Mouse (Mus musculus): ENCODE results near the gene Folr1. TPM values are rescaled to one million over a fixed set of nuclear protein-coding genes. Genes with fewer than 3 reads are reported as not detected.

The Folr1 gene
- 1.1 and 1.2 TPM in 2 replicates for polyA plus RNA-seq (2016; fragmentation: Nextera tagmentation; extraction: Ambion mirVana)

DNA sequence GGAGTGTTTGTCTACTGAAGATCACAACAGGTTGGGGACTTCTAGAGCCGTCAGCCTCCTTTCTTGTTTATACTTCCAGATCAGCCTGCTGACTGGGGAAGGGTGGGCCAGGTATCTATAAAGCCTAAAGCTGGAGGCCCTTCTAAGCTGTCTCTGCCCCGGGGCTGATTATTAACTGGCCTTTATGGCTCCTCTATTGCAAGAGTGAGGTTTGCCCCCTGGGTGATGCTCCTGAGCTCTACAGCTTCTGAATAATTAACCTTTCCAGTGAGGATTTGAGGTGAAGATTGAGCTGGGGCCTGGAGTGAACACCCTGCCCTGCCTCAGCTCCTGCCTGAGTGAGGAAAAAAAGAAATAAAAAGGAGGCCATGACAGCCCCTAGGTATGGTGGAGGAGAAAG is at the start of gene Folr1:
Gene Folr1, minus strand, starts transcription at position 160 of the 400 bp plus-strand sequence.
- Histone ChIP-seq H3K27me3 (no peaks in the 10 kb centered on the region), H3K36me3 (no peaks in the 10 kb centered on the region), H3K27ac (no peak within 1 kb of the TSS), H3K4me1 (no peaks in the 10 kb centered on the region), H3K9me3 (no peaks in the 10 kb centered on the region), H3K4me2 (replicated peaks) (no peak within 1 kb of the TSS), H3K9ac (no peak within 1 kb of the TSS), H3K4me3 (no peak within 1 kb of the TSS)
- 79% methylated on average over 2 of the region's 2 CpGs for WGBS
- ATAC-seq (ENCODE audit: insufficient number of reproducible peaks, insufficient read depth, low FRiP score, low TSS enrichment) = no peak

DNA sequence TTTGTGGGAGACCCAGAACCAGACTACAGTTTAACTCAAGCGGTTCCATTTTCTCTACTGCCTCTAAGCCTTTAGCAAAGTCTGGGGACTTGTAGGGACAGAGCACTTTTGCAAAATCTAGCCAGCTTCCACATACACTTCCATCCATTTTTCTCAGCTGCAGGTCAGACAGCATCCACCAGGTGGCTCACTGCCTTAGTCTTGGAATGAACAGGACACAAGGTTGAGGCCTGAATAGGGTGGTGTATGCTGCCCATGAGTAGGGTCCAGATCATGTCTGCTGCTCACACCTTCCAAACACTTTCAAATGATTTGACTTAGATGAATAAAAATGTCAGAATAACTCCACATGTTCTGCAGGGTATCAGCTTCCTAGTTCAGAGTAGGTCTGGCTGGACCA is 47.5 kb upstream of the Folr1 start:
- H3K27ac ChIP-seq = no peak overlapping the region
- H3K36me3 ChIP-seq = peaks cover 24% of the 10 kb centered on the region
- H3K9me3 ChIP-seq = no peaks in the 10 kb centered on the region
- ATAC-seq (ENCODE audit: insufficient number of reproducible peaks, insufficient read depth, low FRiP score, low TSS enrichment) = 0 out of 2 replicates have a peak, but pooled peaks have one; percentile 39
- no peak overlapping the region for H3K4me3 ChIP-seq
- H3K4me2 ChIP-seq (replicated peaks) = no peak overlapping the region
- H3K4me1 ChIP-seq = no peaks in the 10 kb centered on the region
- no peaks in the 10 kb centered on the region for H3K27me3 ChIP-seq
- WGBS = 9% methylated on average over 1 of the region's 1 CpGs
- no peak overlapping the region for H3K9ac ChIP-seq

DNA sequence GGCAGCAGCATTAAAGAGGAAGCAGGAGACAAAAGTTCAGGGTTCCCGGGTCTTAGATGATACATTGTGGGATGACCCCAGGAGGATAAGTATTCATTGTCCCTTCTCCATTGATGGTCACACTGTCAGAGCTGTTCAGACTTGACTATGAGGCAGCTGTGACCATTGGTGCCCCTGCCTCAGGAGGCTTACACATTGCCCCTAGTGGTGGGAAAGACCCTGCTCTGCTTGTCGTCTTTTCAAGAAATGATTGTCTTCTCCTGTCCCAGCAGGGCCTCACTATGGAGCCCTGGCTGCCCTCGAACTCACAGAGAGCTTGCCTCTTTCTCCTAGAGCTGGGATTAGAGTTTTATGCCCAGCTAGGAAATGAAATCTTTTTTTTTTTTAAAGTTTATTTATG is 41.4 kb upstream of the Folr1 start:
- 69% methylated on average over 3 of the region's 3 CpGs for WGBS
- ATAC-seq (ENCODE audit: insufficient number of reproducible peaks, insufficient read depth, low FRiP score, low TSS enrichment) = no peak

DNA sequence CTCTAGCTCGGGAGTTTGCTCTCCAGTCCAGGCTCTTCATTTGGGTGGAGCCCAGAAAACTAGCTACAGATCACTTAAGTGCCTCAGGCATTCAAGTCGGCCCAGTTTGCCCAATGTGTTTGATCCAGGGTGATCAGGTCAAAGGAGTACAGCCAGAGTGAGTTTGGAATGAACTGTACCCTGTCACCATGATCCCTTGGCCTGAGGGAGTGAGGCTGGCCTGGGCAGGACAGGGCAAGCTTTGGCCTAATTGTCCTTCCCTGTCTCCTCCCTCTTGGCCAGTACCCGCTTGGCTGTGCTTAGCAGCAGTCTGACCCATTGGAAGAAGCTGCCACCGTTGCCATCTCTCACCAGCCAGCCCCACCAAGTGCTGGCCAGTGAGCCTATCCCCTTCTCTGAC is 39.5 kb upstream of the Folr1 start:
- no peak for ATAC-seq (ENCODE audit: insufficient number of reproducible peaks, insufficient read depth, low FRiP score, low TSS enrichment)
- H3K27me3 ChIP-seq = no peaks in the 10 kb centered on the region
- no peak overlapping the region for H3K9ac ChIP-seq
- peaks cover 12% of the 10 kb centered on the region for H3K4me1 ChIP-seq
- no peak overlapping the region for H3K4me2 ChIP-seq (replicated peaks)
- 79% methylated on average over 4 of the region's 4 CpGs for WGBS
- no peak overlapping the region for H3K27ac ChIP-seq
- peaks cover 54% of the 10 kb centered on the region for H3K36me3 ChIP-seq
- H3K4me3 ChIP-seq = no peak overlapping the region
- no peaks in the 10 kb centered on the region for H3K9me3 ChIP-seq

More for the DNA sequence above, 41.4 kb upstream of the Folr1 start:
- Histone ChIP-seq H3K36me3 (peaks cover 59% of the 10 kb centered on the region), H3K4me2 (replicated peaks) (no peak overlapping the region), H3K9ac (no peak overlapping the region), H3K9me3 (no peaks in the 10 kb centered on the region), H3K27ac (no peak overlapping the region), H3K4me3 (no peak overlapping the region), H3K4me1 (peaks cover 6% of the 10 kb centered on the region), H3K27me3 (no peaks in the 10 kb centered on the region)

DNA sequence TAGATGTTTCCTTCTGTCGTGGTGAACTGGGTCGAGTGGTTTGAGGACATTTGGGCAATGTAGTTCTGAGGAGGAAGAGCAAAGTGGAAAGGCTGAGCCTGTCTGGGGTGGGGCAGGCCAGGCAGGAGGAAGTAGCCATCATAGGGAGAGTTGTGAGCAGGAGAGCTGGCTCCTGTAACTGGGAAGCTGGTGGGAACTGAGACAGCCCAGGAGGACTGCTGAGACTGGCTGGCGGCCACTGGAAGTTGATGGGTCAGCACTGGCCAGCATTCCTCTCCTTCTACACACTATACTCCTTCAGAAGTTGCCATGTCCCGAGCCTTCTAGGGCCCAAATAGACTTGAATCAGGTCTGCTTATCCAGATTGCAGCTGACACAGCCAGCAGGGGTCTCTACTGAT is 37.8 kb upstream of the Folr1 start:
- H3K27ac ChIP-seq = no peak overlapping the region
- H3K9ac ChIP-seq = peak overlapping the region; percentile 9; the same call in 1 of the 2 replicates
- H3K9me3 ChIP-seq = no peaks in the 10 kb centered on the region
- no peak overlapping the region for H3K4me3 ChIP-seq
- no peaks in the 10 kb centered on the region for H3K27me3 ChIP-seq
- no peak overlapping the region for H3K4me2 ChIP-seq (replicated peaks)
- no peak for ATAC-seq (ENCODE audit: insufficient number of reproducible peaks, insufficient read depth, low FRiP score, low TSS enrichment)
- 82% methylated on average over 4 of the region's 4 CpGs for WGBS
- H3K4me1 ChIP-seq = peaks cover 12% of the 10 kb centered on the region
- peaks cover 38% of the 10 kb centered on the region for H3K36me3 ChIP-seq

DNA sequence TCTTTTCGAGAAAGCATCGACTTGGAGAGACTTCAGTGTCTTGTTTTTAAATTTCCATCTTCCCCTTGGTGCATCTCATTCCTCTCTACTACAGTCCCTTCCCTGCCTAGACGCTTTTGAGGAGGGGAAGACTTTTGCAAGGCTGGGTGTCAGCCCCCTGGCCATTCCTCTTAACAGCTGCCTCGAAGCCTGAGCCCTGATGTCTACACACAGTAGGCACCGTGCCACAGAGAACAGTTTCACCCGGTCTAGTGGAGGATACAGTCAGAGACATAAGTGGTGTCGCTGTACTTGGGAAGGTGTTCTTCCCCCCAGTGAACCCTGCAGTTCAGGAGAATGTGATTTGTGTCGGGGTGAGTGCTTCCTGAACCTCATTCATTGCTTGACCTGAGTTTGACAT is 36.1 kb upstream of the Folr1 start:
- H3K4me1 ChIP-seq = peaks cover 12% of the 10 kb centered on the region
- 0 out of 2 replicates have a peak overlapping the region, but pooled peaks have one; percentile 96 for H3K27ac ChIP-seq
- peak overlapping the region; percentile 89 for H3K9ac ChIP-seq
- H3K27me3 ChIP-seq = no peaks in the 10 kb centered on the region
- H3K4me2 ChIP-seq (replicated peaks) = peak overlapping the region; percentile 66
- no peak for ATAC-seq (ENCODE audit: insufficient number of reproducible peaks, insufficient read depth, low FRiP score, low TSS enrichment)
- H3K9me3 ChIP-seq = no peaks in the 10 kb centered on the region
- H3K4me3 ChIP-seq = peak overlapping the region; percentile 76
- peaks cover 22% of the 10 kb centered on the region for H3K36me3 ChIP-seq
- 77% methylated on average over 8 of the region's 8 CpGs for WGBS

DNA sequence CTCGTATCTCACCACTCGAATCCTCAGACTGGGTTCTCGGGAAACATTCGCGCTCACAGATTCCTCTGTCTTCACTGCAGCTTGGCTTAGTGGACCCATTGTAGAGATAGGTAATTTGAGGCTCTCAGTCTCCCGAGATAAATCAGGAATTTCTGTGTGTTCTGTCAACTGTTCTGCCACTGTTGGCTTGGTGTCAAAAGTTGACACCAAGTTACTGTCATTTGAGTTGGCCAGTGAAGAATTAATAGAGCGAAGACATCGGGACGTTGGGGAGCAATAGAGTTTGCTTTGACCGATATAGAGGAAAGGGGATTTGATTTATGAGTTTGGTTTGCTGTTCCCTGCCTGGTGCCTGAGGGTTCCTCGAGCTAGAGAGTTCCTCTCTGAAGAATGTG is 35.7 kb upstream of the Folr1 start, which contains the start of gene Tomt:
Gene Tomt, minus strand, starts transcription at position 73 of the 395 bp plus-strand sequence.
- 20% methylated on average over 11 of the region's 11 CpGs for WGBS
- Histone ChIP-seq H3K4me2 (replicated peaks) (peak within 1 kb of the TSS; percentile 66), H3K9ac (peak within 1 kb of the TSS; percentile 89), H3K27me3 (no peaks in the 10 kb centered on the region), H3K36me3 (peaks cover 18% of the 10 kb centered on the region), H3K4me3 (peak within 1 kb of the TSS; percentile 76), H3K4me1 (peaks cover 12% of the 10 kb centered on the region), H3K27ac (peak within 1 kb of the TSS; percentile 96), H3K9me3 (no peaks in the 10 kb centered on the region)
- ATAC-seq (ENCODE audit: insufficient number of reproducible peaks, insufficient read depth, low FRiP score, low TSS enrichment) = no peak

DNA sequence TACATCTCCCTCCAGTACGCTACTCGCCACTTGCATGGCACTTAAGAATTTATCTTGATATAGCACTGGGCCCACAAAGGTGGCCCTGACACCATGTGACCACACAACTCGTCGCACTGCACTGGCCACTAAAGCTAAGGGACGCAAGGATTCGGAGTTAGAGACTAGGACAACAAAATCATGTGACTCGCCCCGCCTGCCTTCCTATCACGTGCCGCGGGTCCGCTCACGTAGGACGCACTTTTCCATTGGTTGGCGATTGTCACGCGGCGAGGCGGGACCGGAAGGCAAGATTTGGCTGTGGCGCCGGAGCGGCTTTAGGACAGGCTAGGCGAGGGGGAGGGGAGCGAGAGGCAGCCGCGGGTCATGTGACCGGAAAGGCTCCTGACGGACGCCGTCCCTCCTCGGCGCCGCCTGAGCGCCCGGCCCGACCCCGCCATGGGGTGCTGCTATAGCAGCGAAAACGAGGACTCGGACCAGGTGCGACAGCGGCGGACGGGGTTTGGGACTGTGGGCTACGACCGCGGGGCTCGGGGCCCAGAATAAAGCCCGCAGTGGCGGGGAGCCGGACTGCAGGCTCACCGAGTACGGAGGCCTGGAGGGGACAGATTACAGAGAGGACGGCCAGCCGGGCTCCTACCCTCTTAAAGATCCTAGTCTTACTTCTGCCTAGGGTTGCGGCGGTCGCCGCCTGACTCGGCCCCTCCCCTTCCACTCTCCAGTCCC is 35.1 kb upstream of the Folr1 start, which contains the start of gene Lamtor1:
Gene Lamtor1, plus strand, starts transcription at position 344 of the 726 bp plus-strand sequence.
- peaks cover 12% of the 10 kb centered on the region for H3K36me3 ChIP-seq
- H3K4me2 ChIP-seq (replicated peaks) = peak within 1 kb of the TSS; percentile 66
- peaks cover 12% of the 10 kb centered on the region for H3K4me1 ChIP-seq
- peak within 1 kb of the TSS; percentile 96 for H3K27ac ChIP-seq
- peak; percentile 96 for ATAC-seq (ENCODE audit: insufficient number of reproducible peaks, insufficient read depth, low FRiP score, low TSS enrichment)
- H3K27me3 ChIP-seq = no peaks in the 10 kb centered on the region
- H3K9me3 ChIP-seq = no peaks in the 10 kb centered on the region
- H3K9ac ChIP-seq = peak within 1 kb of the TSS; percentile 89
- H3K4me3 ChIP-seq = peak within 1 kb of the TSS; percentile 76
- under 1% methylated on average over 61 of the region's 61 CpGs for WGBS

DNA sequence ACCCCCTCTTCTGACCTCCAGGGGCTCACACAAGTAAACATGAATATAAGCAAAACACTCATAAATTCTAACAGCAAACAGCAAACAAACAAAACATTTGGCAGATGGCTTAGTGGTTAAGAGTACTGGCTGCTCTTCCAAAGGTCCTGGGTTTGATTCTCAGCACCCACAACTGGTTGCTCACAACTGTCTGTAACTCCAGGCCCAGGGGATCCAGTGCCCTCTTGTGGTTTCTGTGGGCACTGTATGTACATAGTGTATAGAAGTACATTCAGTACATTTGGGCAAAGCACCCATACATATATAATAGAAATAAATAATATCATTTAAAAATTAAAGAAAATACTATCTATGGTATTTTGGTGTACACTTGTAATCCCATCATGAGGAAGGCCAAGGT is 32.3 kb upstream of the Folr1 start:
- no peaks in the 10 kb centered on the region for H3K27me3 ChIP-seq
- H3K9me3 ChIP-seq = no peaks in the 10 kb centered on the region
- H3K4me2 ChIP-seq (replicated peaks) = no peak overlapping the region
- H3K27ac ChIP-seq = no peak overlapping the region
- no peak for ATAC-seq (ENCODE audit: insufficient number of reproducible peaks, insufficient read depth, low FRiP score, low TSS enrichment)
- H3K36me3 ChIP-seq = no peaks in the 10 kb centered on the region
- peaks cover 7% of the 10 kb centered on the region for H3K4me1 ChIP-seq
- no peak overlapping the region for H3K4me3 ChIP-seq
- H3K9ac ChIP-seq = no peak overlapping the region

DNA sequence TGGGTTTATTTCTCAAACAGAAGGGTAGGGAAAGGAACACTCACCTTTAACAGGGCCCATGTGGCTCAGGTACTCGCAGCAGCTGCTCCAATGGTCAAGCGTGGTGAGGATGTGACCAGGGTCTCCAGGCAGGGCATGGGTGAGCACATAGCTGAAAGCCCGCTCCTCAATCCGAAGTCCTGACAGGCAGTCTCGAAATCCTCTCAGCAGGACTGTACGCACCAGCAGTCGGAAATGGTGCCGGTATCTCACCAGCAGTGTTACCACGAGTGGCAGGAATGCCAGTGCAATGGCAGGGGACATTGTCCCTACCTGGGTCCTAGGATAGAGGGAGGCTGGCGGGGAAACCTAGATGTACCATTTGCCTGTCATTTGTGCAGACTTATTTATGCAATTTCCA is 31.4 kb upstream of the Folr1 start:
- WGBS = 93% methylated on average over 10 of the region's 10 CpGs
- H3K27me3 ChIP-seq = no peaks in the 10 kb centered on the region
- H3K4me3 ChIP-seq = no peak overlapping the region
- no peaks in the 10 kb centered on the region for H3K9me3 ChIP-seq
- no peak overlapping the region for H3K4me2 ChIP-seq (replicated peaks)
- H3K27ac ChIP-seq = no peak overlapping the region
- no peaks in the 10 kb centered on the region for H3K36me3 ChIP-seq
- H3K9ac ChIP-seq = no peak overlapping the region
- no peak for ATAC-seq (ENCODE audit: insufficient number of reproducible peaks, insufficient read depth, low FRiP score, low TSS enrichment)
- peaks cover 10% of the 10 kb centered on the region for H3K4me1 ChIP-seq

DNA sequence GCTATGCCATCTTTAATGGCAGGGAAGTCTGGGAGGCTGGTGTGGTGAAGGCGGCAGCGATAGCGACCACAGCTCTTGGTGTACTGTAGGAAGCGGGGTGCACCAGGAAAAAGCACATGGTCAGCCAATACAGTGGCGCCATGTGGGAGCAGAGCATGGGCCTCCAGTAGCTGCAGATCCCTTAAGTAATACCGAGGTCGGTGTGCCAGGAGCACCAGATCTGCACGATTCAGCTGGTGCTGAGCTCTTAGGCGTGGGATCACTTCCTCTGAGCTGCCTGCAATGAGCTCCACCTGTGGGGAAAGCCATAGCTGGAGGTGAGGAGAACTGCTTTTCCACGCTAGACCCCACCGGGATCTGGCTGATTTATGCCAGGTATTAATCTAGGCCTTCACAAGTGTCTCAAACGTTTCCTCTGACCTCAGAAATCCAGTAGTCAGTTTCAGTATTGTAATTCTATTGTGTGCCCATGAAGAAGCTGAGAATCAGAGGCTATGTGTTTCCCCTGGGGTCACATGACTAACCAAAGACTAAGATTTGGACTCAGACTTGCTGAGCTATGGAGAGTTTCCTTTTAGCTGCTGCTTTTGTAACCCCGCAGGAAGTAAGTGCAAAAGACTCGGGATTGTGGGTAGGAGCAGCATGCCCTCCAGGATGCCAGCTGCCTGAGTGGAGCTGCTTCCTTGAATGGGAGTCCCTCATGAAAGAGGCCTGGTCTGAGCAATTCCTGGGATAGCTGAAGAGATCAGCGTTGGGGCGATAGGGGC is 29.9 kb upstream of the Folr1 start:
- no peak overlapping the region for H3K9ac ChIP-seq
- 87% methylated on average over 16 of the region's 16 CpGs for WGBS
- no peaks in the 10 kb centered on the region for H3K27me3 ChIP-seq
- H3K4me3 ChIP-seq = no peak overlapping the region
- H3K9me3 ChIP-seq = no peaks in the 10 kb centered on the region
- 0 out of 2 replicates have a peak, but pooled peaks cover 5% of the 10 kb centered on the region for H3K4me1 ChIP-seq
- H3K27ac ChIP-seq = no peak overlapping the region
- no peak overlapping the region for H3K4me2 ChIP-seq (replicated peaks)
- ATAC-seq (ENCODE audit: insufficient number of reproducible peaks, insufficient read depth, low FRiP score, low TSS enrichment) = no peak
- no peaks in the 10 kb centered on the region for H3K36me3 ChIP-seq
